In the genomic region with DNA sequence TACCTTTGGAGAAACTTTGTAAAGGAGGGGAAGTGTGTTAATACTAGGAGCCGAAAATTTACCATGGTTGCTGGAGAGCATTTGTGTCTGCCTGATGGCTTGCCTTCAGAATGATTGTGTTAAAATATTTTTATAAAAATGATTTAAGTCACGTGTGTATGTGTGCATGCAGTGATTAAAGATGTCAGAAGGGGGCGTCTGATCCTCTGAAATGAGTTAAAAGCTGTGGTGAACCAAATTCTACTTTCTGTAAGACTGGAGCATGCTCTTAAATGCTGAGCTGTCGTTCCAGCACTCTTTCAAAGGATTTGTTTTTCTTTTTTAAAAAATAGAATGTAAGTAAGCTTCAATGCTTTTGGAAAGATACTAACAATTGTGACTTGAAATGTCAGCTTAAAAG, we compare ENCODE assay signal across 9 mouse cellular contexts. TPM values are rescaled to one million over a fixed set of nuclear protein-coding genes. Genes with fewer than 3 reads are reported as not detected.
A peak's percentile ranks its signal among the peaks of the same experiment; 100 is the strongest.
DNase-seq lines count a peak whose midpoint lies in the region; ATAC-seq and TF ChIP-seq lines count a peak whose summit lies in the region.
"Had no signal": no experiment of that assay in that cellular context is flagged by ENCODE, and none has a peak within 500 bp of the region (broad histone marks: within the 10 kb centered on the region; RNA-seq: fewer than 3 reads in every experiment).

No protein-coding gene starts in this region.

- TF ChIP-seq EP300 in CH12.LX (IDR thresholded peaks at IDR 0.05; ENCODE audit: low read length) = no peak

- H3K79me2 ChIP-seq in CH12.LX (replicated peaks; ENCODE audit: control insufficient read depth, extremely low read depth, insufficient read depth, poor library complexity, severe bottlenecking) = no peaks in the 10 kb centered on the region

- no peaks in the 10 kb centered on the region; the same call in 1 of the 2 replicates for H3K36me3 ChIP-seq in kidney, adult 2 months (ENCODE audit: control insufficient read depth, insufficient read depth, low read length)
- H3K36me3 ChIP-seq in CH12.LX (replicated peaks in 1 of 2; ENCODE audit: control insufficient read depth in 1 of 2, insufficient read depth in 1 of 2, low read length in 1 of 2) = peaks cover 10 to 27% of the 10 kb centered on the region in 2 experiments
- H3K36me3 ChIP-seq in forebrain, embryonic 15.5 days = peaks cover 30% of the 10 kb centered on the region

- no peak; the same call in none of the 2 replicates for TF ChIP-seq RAD21 in CH12.LX (IDR thresholded peaks at IDR 0.05; ENCODE audit: low read depth, low read length)

- no peak overlapping the region for H3K27ac ChIP-seq in kidney, adult 2 months (ENCODE audit: insufficient read depth, low read depth, low read length)
- no peak overlapping the region for H3K27ac ChIP-seq in CH12.LX (ENCODE audit: insufficient read depth, low read depth)
- no peak overlapping the region for H3K27ac ChIP-seq in forebrain, embryonic 15.5 days (replicated peaks)
- H3K27ac ChIP-seq: macrophage had no signal

- no peak for ATAC-seq in forebrain, embryonic 15.5 days (replicated peaks)

- no peak for TF ChIP-seq POLR2A in kidney, adult 2 months (IDR thresholded peaks at IDR 0.05; ENCODE audit: low read depth, low read length)
- no peak for TF ChIP-seq POLR2A in CH12.LX (IDR thresholded peaks at IDR 0.05; ENCODE audit: low read depth, low read length)

- no peak for TF ChIP-seq CTCF in kidney, adult 2 months (conservative IDR thresholded peaks at IDR 0.05; ENCODE audit: insufficient read depth, insufficient read length, low read depth, low read length)
- TF ChIP-seq CTCF in CH12.LX (conservative IDR thresholded peaks at IDR 0.05 in 1 of 2, IDR thresholded peaks at IDR 0.05 in 1 of 2; ENCODE audit: low read depth in 2 of 2, low read length in 2 of 2) = peak in 1 of 2 experiments; percentile 43; a peak in 2 of 4 replicates

- in situ Hi-C loops in CH12.LX (cut with MboI; ENCODE audit: low pct_ligation_motif_present, low pct_unique_long_range_greater_than_20kb, low sequenced_read_pairs) = loop anchor here (25.0 kb wide), 1 partner anchor 930 kb away; no protein-coding TSS in a partner anchor

- H3K4me3 ChIP-seq in kidney, adult 2 months (ENCODE audit: insufficient read depth, low read depth, low read length) = no peak overlapping the region
- no peak overlapping the region for H3K4me3 ChIP-seq in CH12.LX (replicated peaks in 1 of 3; ENCODE audit: low read depth in 2 of 3, low read length in 2 of 3, poor library complexity in 1 of 3)
- no peak overlapping the region for H3K4me3 ChIP-seq in forebrain, embryonic 15.5 days

- no peak overlapping the region for H3K4me2 ChIP-seq in CH12.LX (ENCODE audit: insufficient read depth, low read depth, poor library complexity, severe bottlenecking)
- no peak overlapping the region for H3K4me2 ChIP-seq in forebrain, embryonic 15.5 days (replicated peaks)

- H3K9me3 ChIP-seq in CH12.LX (replicated peaks; ENCODE audit: low read length) = no peaks in the 10 kb centered on the region
- no peaks in the 10 kb centered on the region for H3K9me3 ChIP-seq in forebrain, embryonic 15.5 days

- no peaks in the 10 kb centered on the region for H3K27me3 ChIP-seq in kidney, adult 2 months (replicated peaks; ENCODE audit: control insufficient read depth, insufficient read depth, low read length)
- no peaks in the 10 kb centered on the region for H3K27me3 ChIP-seq in CH12.LX (replicated peaks)
- no peaks in the 10 kb centered on the region for H3K27me3 ChIP-seq in forebrain, embryonic 15.5 days

- dilution Hi-C loops in CH12.LX (cut with MboI; ENCODE audit: extremely low pct_ligation_motif_present, extremely low pct_unique_long_range_greater_than_20kb, low sequenced_read_pairs) = no loop called here

- DNase-seq in adrenal gland, postnatal 14 days = peak; percentile 23
- DNase-seq in adrenal gland, adult 8-10 months = no peak
- DNase-seq in kidney, postnatal 14 days = peak; percentile 12
- no peak for DNase-seq in kidney, adult 2 months
- no peak for DNase-seq in CH12.LX (ENCODE audit: extremely low read depth)
- peak; percentile 24 for DNase-seq in lung, postnatal 14 days
- DNase-seq in gastrocnemius, postnatal 4 days (ENCODE audit: low spot score in 2 of 2) = no peak

- 64% methylated on average over 4 of the region's 4 CpGs for WGBS in kidney, adult 2 months
- 48% methylated on average over 4 of the region's 4 CpGs for WGBS in forebrain, embryonic 15.5 days

- H3K4me1 ChIP-seq in kidney, adult 2 months (ENCODE audit: control insufficient read depth, insufficient read depth, low read length) = no peaks in the 10 kb centered on the region
- peaks cover 0 to 14% of the 10 kb centered on the region in 2 experiments; a peak in 2 of 4 replicates for H3K4me1 ChIP-seq in CH12.LX (ENCODE audit: control insufficient read depth in 1 of 2, insufficient read depth in 2 of 2)
- no peaks in the 10 kb centered on the region for H3K4me1 ChIP-seq in forebrain, embryonic 15.5 days

- no peak overlapping the region for H3K9ac ChIP-seq in CH12.LX (ENCODE audit: insufficient read depth, low read depth)
- H3K9ac ChIP-seq in forebrain, embryonic 15.5 days (replicated peaks) = no peak overlapping the region

TF ChIP-seq in CH12.LX, 34 proteins besides CTCF, POLR2A, EP300 and RAD21:
- TF ChIP-seq UBTF (IDR thresholded peaks at IDR 0.05; ENCODE audit: low read depth, low read length) (no peak), SMC3 (IDR thresholded peaks at IDR 0.05; ENCODE audit: low read depth, low read length) (no peak), NRF1 (IDR thresholded peaks at IDR 0.05; ENCODE audit: low read depth, low read length) (no peak), BHLHE40 (IDR thresholded peaks at IDR 0.05; ENCODE audit: low read depth, low read length) (peak; percentile 68), ZNF384 (IDR thresholded peaks at IDR 0.05; ENCODE audit: low read depth, low read length) (no peak), MAZ (IDR thresholded peaks at IDR 0.05; ENCODE audit: low read depth, low read length) (no peak), TCF12 (IDR thresholded peaks at IDR 0.05; ENCODE audit: low read depth, low read length) (no peak), MAFK (IDR thresholded peaks at IDR 0.05; ENCODE audit: insufficient replicate concordance, low read length) (no peak)

RNA-seq across cellular contexts. Expression of gene Utp14b, which starts 49.4 kb away (rescaled TPM):
- 3.1 and 3.6 TPM in 2 replicates for total RNA-seq in adrenal gland, postnatal 14 days (2021)
- total RNA-seq in adrenal gland, adult 8-10 months (2022) = 1 to 10 TPM; 4.0 to 8.7 (median 5.4) TPM
- 0.45 and 0.69 TPM in 2 replicates for polyA plus RNA-seq in kidney, adult 2 months (2012; rRNA removed)
- total RNA-seq in CH12.LX (2012; rRNA removed) = 6.9 and 8.9 TPM in 2 replicates
- 11.4 and 13.0 TPM in 2 replicates for total RNA-seq in CH12.LX (2014; rRNA removed)
- polyA plus RNA-seq in CH12.LX (2012; ENCODE audit: insufficient read length, low read depth) = 10.4 and 11.0 TPM in 2 replicates
- polyA plus RNA-seq in forebrain, embryonic 15.5 days (2015; fragmentation: Nextera tagmentation; extraction: Ambion mirVana) = 1.8 and 2.5 TPM in 2 replicates
- total RNA-seq in gastrocnemius, postnatal 4 days (2021) = 10 to 100 TPM in 1 of 2 experiments, 1 to 10 TPM in 1; 9.7 to 10.2 TPM

RNA-seq across cellular contexts. Expression of gene Acsl3, which starts 49.7 kb away (rescaled TPM):
- 11.9 and 15.6 TPM in 2 replicates for total RNA-seq in adrenal gland, postnatal 14 days (2021)
- 10 to 100 TPM; 28.5 to 36.8 (median 34.4) TPM for total RNA-seq in adrenal gland, adult 8-10 months (2022)
- 7.3 and 12.9 TPM in 2 replicates for polyA plus RNA-seq in kidney, adult 2 months (2012; rRNA removed)
- total RNA-seq in CH12.LX (2012; rRNA removed) (19.0 and 21.4 TPM in 2 replicates), CH12.LX (2014; rRNA removed) (55.4 and 57.5 TPM in 2 replicates)
- 24.9 and 25.3 TPM in 2 replicates for polyA plus RNA-seq in CH12.LX (2012; ENCODE audit: insufficient read length, low read depth)
- 74.3 and 77.0 TPM in 2 replicates for polyA plus RNA-seq in forebrain, embryonic 15.5 days (2015; fragmentation: Nextera tagmentation; extraction: Ambion mirVana)
- 10 to 100 TPM; 40.0 to 40.5 TPM for total RNA-seq in gastrocnemius, postnatal 4 days (2021)

Comparison
In these comparisons a context has a peak if more than half of its experiments do, and no peak if none do; other contexts are left out.
1. DNase-seq: peak in adrenal gland, postnatal 14 days (single experiment), kidney, postnatal 14 days (single experiment) and lung, postnatal 14 days (single experiment); none in adrenal gland, adult 8-10 months (single experiment), kidney, adult 2 months (single experiment), CH12.LX (single experiment) and gastrocnemius, postnatal 4 days (0 of 2).